Mouse (Mus musculus) kidney, embryonic 16.5 days (tissue): Measurements from ENCODE around the gene Sema6d. TPM values are rescaled to one million over a fixed set of nuclear protein-coding genes. Genes with fewer than 3 reads are reported as not detected.

Source experiments
- ATAC-seq: fragments of 200-750 bp; cut with Nextera tagmentation; 2 replicates; pipeline ENCODE4 v1.8.0; 2017; ENCODE audit warnings: moderate TSS enrichment; ENCODE audit not compliant: low FRiP score, low TSS enrichment
- H3K27ac ChIP-seq: fragments of 300-500 bp; sonication (generic); 2 replicates; pipeline ENCODE4 v1.5.1; 2014; ENCODE audit warnings: low read length
- H3K27me3 ChIP-seq: fragments of 300-500 bp; sonication (generic); 2 replicates; pipeline ENCODE4 v1.6.1; 2014; ENCODE audit warnings: low read length, control low read depth, mixed read lengths; ENCODE audit not compliant: insufficient read depth
- H3K36me3 ChIP-seq: fragments of 300-500 bp; sonication (generic); 2 replicates; pipeline ENCODE4 v1.6.1; 2014; ENCODE audit warnings: low read length, control low read depth, mixed read lengths; ENCODE audit not compliant: insufficient read depth
- H3K4me1 ChIP-seq: fragments of 300-500 bp; sonication (generic); 2 replicates; pipeline ENCODE4 v1.6.1; 2014; ENCODE audit warnings: low read length, control low read depth, mixed read lengths; ENCODE audit not compliant: insufficient read depth
- H3K4me2 ChIP-seq: fragments of 300-500 bp; sonication (generic); replicated peaks from 2 replicates; pipeline ENCODE4 v1.6.1; 2014; ENCODE audit warnings: low read depth, low read length
- H3K4me3 ChIP-seq: fragments of 300-500 bp; sonication (generic); 2 replicates; pipeline ENCODE4 v1.5.1; 2014; ENCODE audit warnings: mild to moderate bottlenecking, low read length
- H3K9ac ChIP-seq: fragments of 300-500 bp; sonication (generic); replicated peaks from 2 replicates; pipeline ENCODE4 v1.6.1; 2014; ENCODE audit warnings: low read length
- H3K9me3 ChIP-seq: fragments of 300-500 bp; sonication (generic); 2 replicates; pipeline ENCODE4 v1.6.1; 2016; ENCODE audit warnings: low read length, control low read depth
- WGBS: fragments of 180-500 bp; shearing (Covaris S2); extraction: QIAGEN DNeasy Blood & Tissue Kit; methylation state at CpG from one replicate; pipeline ENCODE4 v1.1.7; 2014; 5-methylcytosine and 5-hydroxymethylcytosine counted together
- polyA plus RNA-seq: library from polyadenylated mRNA; unstranded; fragments of >200 nt; fragmentation: Nextera tagmentation; extraction: Ambion mirVana; gene quantifications from 2 replicates; pipeline ENCODE4 v1.2.1, GENCODE M21; 2015

Sema6d gene
- polyA plus RNA-seq, 1 experiment from 2014 or later, result 9.0 TPM

DNA sequence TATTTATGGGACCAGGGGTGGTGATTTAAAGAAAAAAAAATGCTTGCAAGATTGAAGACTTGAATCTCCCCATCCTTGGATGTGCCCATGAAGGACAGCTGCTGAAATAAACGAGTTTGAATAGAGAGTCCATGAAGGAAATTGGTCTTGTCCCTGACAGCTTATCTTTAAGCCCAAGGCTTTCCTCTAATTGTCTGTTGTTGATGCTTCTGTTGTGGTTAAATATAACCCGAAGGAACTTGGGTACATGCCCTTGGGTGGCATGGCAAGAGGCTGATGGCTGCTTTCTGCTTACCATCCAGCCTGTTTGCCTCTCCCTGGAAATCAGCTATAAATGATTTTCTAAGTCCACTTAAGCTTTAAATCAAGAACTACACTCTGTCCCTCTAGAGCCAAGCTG lies 118.5 kb downstream of the Sema6d start:
- H3K9ac ChIP-seq, result no peak overlapping the region
- no peak overlapping the region for H3K27ac ChIP-seq
- no peak overlapping the region for H3K4me3 ChIP-seq
- no peak overlapping the region for H3K4me2 ChIP-seq
- no peak for ATAC-seq
- H3K4me1 ChIP-seq, result no peaks in the 10 kb centered on the region
- H3K36me3 ChIP-seq, result no peaks in the 10 kb centered on the region
- WGBS, result 72% methylated on average over 2 of the region's 2 CpGs
- H3K27me3 ChIP-seq, result no peaks in the 10 kb centered on the region
- no peaks in the 10 kb centered on the region for H3K9me3 ChIP-seq

DNA sequence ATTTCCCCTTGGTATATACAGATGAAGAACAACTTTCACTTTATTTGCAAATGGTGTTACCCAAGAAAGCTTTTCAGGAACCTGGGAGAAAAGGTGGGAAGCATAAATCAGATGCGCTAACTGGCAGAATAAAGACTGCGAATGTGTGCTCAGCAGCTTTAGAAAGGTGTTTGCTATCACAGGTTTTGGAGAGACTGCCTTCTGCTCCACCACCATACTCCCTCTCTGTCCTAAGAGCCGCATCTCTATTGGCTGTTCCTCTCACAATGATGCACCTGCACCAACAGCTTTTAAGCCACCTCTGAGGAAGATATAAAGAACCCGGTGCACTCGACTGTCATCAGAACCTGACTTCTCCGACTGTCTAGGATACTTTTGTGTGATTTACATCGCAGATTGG lies 133.8 kb downstream of the Sema6d start:
- Histone ChIP-seq H3K4me3 (no peak overlapping the region), H3K27me3 (no peaks in the 10 kb centered on the region), H3K4me2 (no peak overlapping the region), H3K9me3 (no peaks in the 10 kb centered on the region), H3K9ac (no peak overlapping the region), H3K27ac (no peak overlapping the region), H3K4me1 (no peaks in the 10 kb centered on the region), H3K36me3 (no peaks in the 10 kb centered on the region)
- WGBS, result 76% methylated on average over 7 of the region's 7 CpGs
- no peak for ATAC-seq

DNA sequence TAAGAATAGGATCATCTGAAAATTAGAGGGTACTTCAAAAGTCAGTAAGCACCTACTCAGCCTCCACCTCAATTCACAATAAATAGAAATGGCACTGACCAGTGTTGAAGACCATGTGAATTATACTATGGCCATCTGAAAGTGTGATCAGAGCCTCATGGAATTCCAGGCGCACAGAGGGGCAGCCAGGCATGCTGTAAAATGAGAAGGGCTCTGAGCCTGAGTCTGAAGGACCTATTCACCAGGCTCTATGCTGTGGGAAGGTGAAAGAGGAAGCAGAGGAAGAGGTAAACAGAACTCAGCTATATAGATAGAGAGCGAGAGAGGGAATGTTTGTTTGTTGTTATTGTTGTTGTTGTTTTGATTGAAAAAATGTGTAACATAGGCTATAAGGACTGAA lies 134.6 kb downstream of the Sema6d start:
- Histone ChIP-seq H3K27ac (no peak overlapping the region), H3K27me3 (no peaks in the 10 kb centered on the region), H3K36me3 (no peaks in the 10 kb centered on the region), H3K4me3 (no peak overlapping the region), H3K4me1 (no peaks in the 10 kb centered on the region), H3K9ac (no peak overlapping the region), H3K9me3 (no peaks in the 10 kb centered on the region), H3K4me2 (no peak overlapping the region)
- peak; percentile 71 for ATAC-seq
- WGBS, result 34% methylated on average over 2 of the region's 2 CpGs

DNA sequence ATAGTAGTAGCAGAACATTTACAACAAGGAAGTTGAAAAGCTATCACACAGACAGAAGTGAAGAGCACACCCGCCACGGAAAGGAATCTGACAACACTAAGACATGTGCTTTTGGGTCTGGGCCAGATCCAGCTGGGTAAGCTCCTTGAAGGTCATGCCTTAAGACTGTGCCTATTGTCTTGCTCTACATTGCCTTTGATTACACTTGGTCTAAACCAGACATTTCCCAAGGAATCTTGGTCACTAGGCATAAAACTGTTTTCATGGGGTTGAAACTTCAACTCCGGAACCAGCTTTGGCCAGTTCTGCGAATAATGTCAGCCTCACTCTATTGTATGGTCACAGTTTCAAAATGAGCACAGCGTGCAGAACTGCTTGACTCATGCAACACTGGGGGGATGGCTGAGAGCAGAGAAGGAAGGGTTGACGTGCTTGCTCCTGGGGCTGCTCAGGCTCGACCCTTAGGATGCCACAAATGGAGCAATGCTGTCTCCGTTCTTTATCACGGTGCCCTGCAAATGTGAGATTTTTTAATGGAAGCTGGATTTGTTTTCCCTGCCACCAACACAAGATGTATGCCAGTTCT lies 145.0 kb downstream of the Sema6d start:
- WGBS, result 74% methylated on average over 9 of the region's 9 CpGs
- Histone ChIP-seq H3K9ac (no peak overlapping the region), H3K4me3 (no peak overlapping the region), H3K27me3 (no peaks in the 10 kb centered on the region), H3K36me3 (no peaks in the 10 kb centered on the region), H3K27ac (no peak overlapping the region), H3K4me1 (no peaks in the 10 kb centered on the region), H3K9me3 (no peaks in the 10 kb centered on the region), H3K4me2 (no peak overlapping the region)
- no peak for ATAC-seq

DNA sequence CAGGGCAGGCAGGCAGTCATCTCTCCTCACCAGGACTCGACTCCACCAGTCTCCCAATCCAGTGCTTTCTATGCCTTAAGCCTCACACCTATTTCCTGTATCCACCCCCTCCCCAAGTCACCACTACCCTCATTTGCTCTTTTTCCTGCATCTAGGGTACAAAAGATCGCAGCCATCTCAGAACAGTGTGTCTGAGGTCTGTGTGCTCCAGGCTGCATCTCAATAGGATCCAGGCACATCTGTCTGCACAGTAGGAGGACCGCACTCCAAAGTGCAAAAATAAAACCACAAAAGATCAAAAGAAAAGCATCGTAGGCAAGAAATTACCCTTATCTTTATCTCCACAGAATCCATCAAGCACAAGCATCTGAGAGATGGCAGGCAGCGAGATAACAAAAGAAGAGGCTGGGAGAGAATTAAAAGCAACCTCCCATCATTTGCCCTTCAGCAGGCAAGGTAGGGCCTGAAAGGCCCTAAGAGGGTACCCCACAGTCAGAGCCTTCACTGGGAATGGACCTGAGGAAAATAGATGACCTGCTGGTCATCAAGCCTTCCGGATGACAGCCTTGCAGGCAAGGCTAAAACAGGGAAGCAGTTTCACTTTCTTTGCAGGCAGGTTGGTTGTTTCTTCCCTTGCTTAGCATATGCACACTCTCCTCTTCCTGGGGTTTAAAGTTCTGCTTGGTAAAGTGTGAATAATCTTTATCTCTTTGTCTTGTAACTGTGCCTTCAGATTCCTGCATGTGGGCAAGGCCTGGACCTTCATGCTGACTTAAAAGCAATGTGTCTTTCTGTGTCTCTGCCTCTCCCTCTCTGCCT lies 145.7 kb downstream of the Sema6d start:
- Histone ChIP-seq H3K9me3 (no peaks in the 10 kb centered on the region), H3K27ac (no peak overlapping the region), H3K36me3 (no peaks in the 10 kb centered on the region), H3K4me1 (no peaks in the 10 kb centered on the region), H3K4me2 (no peak overlapping the region), H3K4me3 (no peak overlapping the region), H3K9ac (no peak overlapping the region), H3K27me3 (no peaks in the 10 kb centered on the region)
- ATAC-seq, result no peak
- WGBS, result 65% methylated on average over 6 of the region's 6 CpGs

DNA sequence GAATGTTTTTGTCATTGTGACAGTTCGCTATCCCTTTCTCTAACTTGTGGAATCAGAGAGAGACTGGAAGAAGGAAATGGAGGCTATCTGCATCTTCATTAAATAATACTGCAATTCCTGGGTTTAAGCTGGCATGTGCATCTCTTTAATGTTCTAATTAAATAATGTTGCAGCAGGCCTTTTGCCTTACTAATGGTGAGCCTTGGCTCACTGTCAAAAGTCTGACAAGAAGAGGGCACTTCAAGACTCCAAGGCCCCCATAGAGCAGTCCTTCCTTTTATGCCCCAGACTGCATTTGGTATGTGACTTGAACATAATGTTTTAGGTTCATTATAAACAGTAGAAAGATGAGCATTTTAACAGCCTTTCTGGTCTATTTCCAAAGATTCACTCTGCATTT lies 147.1 kb downstream of the Sema6d start:
- Histone ChIP-seq H3K4me2 (no peak overlapping the region), H3K4me3 (no peak overlapping the region), H3K27me3 (no peaks in the 10 kb centered on the region), H3K27ac (no peak overlapping the region), H3K9me3 (no peaks in the 10 kb centered on the region), H3K4me1 (no peaks in the 10 kb centered on the region), H3K36me3 (no peaks in the 10 kb centered on the region), H3K9ac (no peak overlapping the region)
- WGBS, result 90% methylated on average over 1 of the region's 1 CpGs
- no peak for ATAC-seq

DNA sequence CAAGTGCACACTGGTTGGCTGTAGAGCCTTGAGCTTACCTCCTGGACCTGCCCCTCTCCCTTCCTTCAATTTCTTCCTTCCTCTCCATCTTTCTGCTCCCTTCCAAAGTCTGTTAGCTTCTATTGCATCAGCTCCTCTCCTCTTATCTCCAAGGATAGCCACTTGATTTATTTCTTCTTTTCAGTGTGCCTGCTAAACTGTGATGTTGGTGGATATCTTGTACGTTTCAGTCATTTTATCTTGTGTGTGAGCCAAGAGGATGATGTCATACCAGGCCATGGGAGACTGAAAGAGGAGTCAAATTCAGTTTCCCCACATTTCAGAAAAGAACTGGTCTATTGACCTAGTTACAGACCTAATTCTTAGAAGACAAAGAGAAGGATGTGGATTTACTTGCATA lies 153.8 kb downstream of the Sema6d start:
- no peak for ATAC-seq
- 46% methylated on average over 1 of the region's 1 CpGs for WGBS
- H3K27me3 ChIP-seq, result no peaks in the 10 kb centered on the region

DNA sequence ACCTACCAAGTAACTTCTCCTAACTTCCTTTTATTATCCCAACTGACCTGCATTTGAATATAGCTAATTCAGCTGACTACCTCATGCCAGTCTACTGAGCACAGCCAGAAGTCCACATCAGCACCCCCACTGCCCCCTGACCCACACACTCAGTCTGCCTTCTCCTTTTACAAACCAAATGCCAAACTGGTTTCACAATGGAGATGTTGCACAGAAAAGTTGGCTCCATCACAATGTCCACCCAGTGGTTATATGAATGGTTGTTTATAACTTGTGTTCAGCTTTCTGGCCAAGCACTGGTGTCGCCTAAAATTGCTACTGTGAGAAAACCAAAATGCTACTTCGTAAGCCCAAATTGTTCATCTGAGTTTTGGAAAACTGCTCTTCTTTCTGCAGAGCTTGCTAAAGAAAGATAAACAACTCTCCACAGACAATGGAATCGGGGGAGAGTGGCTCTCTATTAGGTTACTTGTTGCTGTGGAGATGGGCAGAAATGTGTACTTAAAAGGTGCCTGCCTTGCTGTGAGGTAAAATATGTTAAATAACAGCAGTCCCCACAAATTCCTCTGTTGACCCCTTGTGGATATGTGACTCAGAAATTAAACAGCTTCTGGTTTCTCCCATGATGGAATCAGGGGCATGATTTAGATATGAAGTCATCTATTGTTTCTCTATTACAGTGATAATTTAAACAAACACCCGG lies 154.9 kb downstream of the Sema6d start:
- Histone ChIP-seq H3K4me1 (no peaks in the 10 kb centered on the region), H3K27ac (no peak overlapping the region), H3K4me3 (no peak overlapping the region), H3K36me3 (no peaks in the 10 kb centered on the region), H3K9me3 (no peaks in the 10 kb centered on the region), H3K27me3 (no peaks in the 10 kb centered on the region), H3K9ac (no peak overlapping the region), H3K4me2 (no peak overlapping the region)
- ATAC-seq, result no peak
- 68% methylated on average over 4 of the region's 4 CpGs for WGBS

More for the DNA sequence above, 153.8 kb downstream of the Sema6d start:
- no peak overlapping the region for H3K9ac ChIP-seq
- H3K4me3 ChIP-seq, result no peak overlapping the region
- no peaks in the 10 kb centered on the region for H3K9me3 ChIP-seq
- no peak overlapping the region for H3K4me2 ChIP-seq
- H3K36me3 ChIP-seq, result no peaks in the 10 kb centered on the region
- H3K4me1 ChIP-seq, result no peaks in the 10 kb centered on the region
- H3K27ac ChIP-seq, result no peak overlapping the region

DNA sequence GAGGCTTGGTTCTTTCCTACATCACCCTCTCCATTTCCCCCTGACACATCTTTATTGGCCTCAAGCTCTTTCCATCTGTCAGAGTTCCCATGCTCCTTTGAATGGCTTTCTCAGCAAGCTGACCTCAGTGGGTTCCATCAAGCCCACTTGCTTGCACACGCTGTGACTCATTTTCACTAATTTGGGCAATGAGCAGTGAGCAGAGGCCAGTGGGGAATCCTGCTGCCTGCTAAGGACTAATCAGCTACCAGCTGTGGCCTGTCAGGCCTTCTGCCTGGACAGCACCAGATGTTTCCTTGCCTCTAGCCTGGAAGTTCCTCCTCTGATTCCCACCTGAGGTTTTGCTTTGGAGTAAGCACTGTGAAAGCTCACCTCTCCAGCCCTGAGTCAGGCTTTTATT lies 168.3 kb downstream of the Sema6d start:
- no peak for ATAC-seq
- Histone ChIP-seq H3K4me3 (no peak overlapping the region), H3K36me3 (no peaks in the 10 kb centered on the region), H3K9me3 (no peaks in the 10 kb centered on the region), H3K27me3 (no peaks in the 10 kb centered on the region), H3K9ac (no peak overlapping the region), H3K4me1 (no peaks in the 10 kb centered on the region), H3K4me2 (no peak overlapping the region), H3K27ac (no peak overlapping the region)
- 53% methylated on average over 1 of the region's 1 CpGs for WGBS

DNA sequence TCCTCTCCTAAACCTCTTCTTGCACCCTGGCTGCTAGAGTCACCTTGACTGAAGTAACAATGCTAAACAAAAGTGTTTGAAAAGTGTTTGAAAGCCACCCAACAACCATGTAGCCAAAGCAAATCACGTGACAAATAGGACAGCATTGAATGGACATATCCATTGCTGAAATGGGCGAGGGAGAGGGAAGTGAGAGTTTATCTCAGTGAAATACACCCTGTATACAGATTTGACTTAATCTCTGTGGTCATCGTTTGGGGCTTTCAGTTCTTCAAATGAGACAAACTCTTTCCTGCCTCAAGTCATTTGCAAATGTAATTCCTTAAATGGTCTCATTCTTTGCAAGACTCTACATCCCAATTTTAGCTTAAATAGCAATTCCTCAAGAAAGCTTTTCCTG lies 174.5 kb downstream of the Sema6d start:
- Histone ChIP-seq H3K27me3 (no peaks in the 10 kb centered on the region), H3K36me3 (no peaks in the 10 kb centered on the region), H3K27ac (no peak overlapping the region), H3K4me1 (no peaks in the 10 kb centered on the region), H3K4me3 (no peak overlapping the region), H3K4me2 (no peak overlapping the region), H3K9ac (no peak overlapping the region), H3K9me3 (no peaks in the 10 kb centered on the region)
- 86% methylated on average over 3 of the region's 3 CpGs for WGBS
- ATAC-seq, result no peak
